Mouse (Mus musculus) megakaryocyte, embryonic 14.5 days (primary cell): ENCODE results near the gene Tgfbr3. TPM values are rescaled to one million over a fixed set of nuclear protein-coding genes. Genes with fewer than 3 reads are reported as not detected.

ENCODE experiments used
- H3K27me3 ChIP-seq: replicated peaks from 2 replicates; pipeline ENCODE3; 2012; ENCODE audit warnings: inconsistent platforms
- H3K36me3 ChIP-seq: replicated peaks from 2 replicates; pipeline ENCODE3; 2012; ENCODE audit warnings: low read length, inconsistent platforms, mixed read lengths
- H3K4me1 ChIP-seq: 2 replicates; pipeline ENCODE4 v1.6.1; 2012; ENCODE audit warnings: inconsistent platforms
- H3K4me3 ChIP-seq: replicated peaks from 2 replicates; pipeline ENCODE3; 2012; ENCODE audit warnings: moderate library complexity, mild to moderate bottlenecking, inconsistent platforms
- H3K9me3 ChIP-seq: 2 replicates; pipeline ENCODE4 v1.6.1; 2012; ENCODE audit warnings: inconsistent platforms
- FLI1 ChIP-seq: IDR thresholded peaks from 2 replicates; pipeline ENCODE4 v1.6.1; 2012; ENCODE audit warnings: low read length, inconsistent platforms, mixed read lengths
- GATA1 ChIP-seq: IDR thresholded peaks from 3 replicates; pipeline ENCODE4 v1.6.1; 2012; ENCODE audit warnings: mixed read lengths, low read length, inconsistent platforms, borderline replicate concordance
- polyA plus RNA-seq: library from polyadenylated mRNA; stranded (reverse); fragments of >175 nt; gene quantifications from 2 replicates; pipeline ENCODE4 v1.2.3, GENCODE M21; 2012; ENCODE audit warnings: low replicate concordance; ENCODE audit not compliant: insufficient read depth

Gene Tgfbr3
- polyA plus RNA-seq, 1 experiment = not detected

- H3K9me3 ChIP-seq = no peaks in the 10 kb centered on the region
- TF ChIP-seq GATA1 = no peak
- no peak for TF ChIP-seq FLI1
- peaks cover 14% of the 10 kb centered on the region for H3K4me1 ChIP-seq
- H3K27me3 ChIP-seq = peaks cover 8% of the 10 kb centered on the region
- H3K4me3 ChIP-seq = peak overlapping the region; percentile 26
- no peaks in the 10 kb centered on the region for H3K36me3 ChIP-seq
Observed at GRCm38 (mm10) chr5:107179194-107179593, 110.2 kb downstream of the Tgfbr3 start.

GRCm38 (mm10) chr5:107177791-107178190 is 111.6 kb downstream of the Tgfbr3 start:
- TF ChIP-seq GATA1 (no peak), FLI1 (no peak)
- no peaks in the 10 kb centered on the region for H3K36me3 ChIP-seq
- H3K4me1 ChIP-seq = peaks cover 14% of the 10 kb centered on the region
- no peak overlapping the region for H3K4me3 ChIP-seq
- H3K9me3 ChIP-seq = no peaks in the 10 kb centered on the region
- H3K27me3 ChIP-seq = peaks cover 6% of the 10 kb centered on the region

GRCm38 (mm10) chr5:107177248-107177647 is 112.2 kb downstream of the Tgfbr3 start:
- TF ChIP-seq GATA1 (no peak), FLI1 (no peak)
- Histone ChIP-seq H3K27me3 (peaks cover 6% of the 10 kb centered on the region), H3K4me1 (peaks cover 14% of the 10 kb centered on the region), H3K4me3 (no peak overlapping the region), H3K36me3 (no peaks in the 10 kb centered on the region), H3K9me3 (no peaks in the 10 kb centered on the region)

DNA sequence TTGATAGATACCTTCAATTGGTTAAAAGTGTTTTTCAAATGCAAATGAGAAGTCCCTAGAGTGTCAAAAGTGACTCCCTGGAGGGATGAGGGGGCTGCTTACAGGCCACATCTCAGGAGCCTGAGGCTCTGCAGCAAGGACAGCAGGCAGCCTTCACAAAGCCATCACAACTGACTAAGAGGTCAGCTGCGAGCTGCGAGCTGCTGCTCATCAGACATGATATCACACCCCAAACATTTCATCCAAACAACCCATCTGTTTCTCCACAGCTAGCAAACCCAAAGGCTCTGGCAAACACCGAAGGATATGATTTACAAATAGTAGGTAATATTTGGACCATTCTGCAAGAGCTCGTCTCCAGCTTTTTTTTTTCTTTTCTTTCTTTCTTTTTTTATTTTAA is 112.6 kb downstream of the Tgfbr3 start:
- Histone ChIP-seq H3K9me3 (no peaks in the 10 kb centered on the region), H3K27me3 (peaks cover 4% of the 10 kb centered on the region), H3K36me3 (no peaks in the 10 kb centered on the region), H3K4me3 (no peak overlapping the region), H3K4me1 (peaks cover 12% of the 10 kb centered on the region)
- TF ChIP-seq GATA1 (no peak), FLI1 (no peak)

DNA sequence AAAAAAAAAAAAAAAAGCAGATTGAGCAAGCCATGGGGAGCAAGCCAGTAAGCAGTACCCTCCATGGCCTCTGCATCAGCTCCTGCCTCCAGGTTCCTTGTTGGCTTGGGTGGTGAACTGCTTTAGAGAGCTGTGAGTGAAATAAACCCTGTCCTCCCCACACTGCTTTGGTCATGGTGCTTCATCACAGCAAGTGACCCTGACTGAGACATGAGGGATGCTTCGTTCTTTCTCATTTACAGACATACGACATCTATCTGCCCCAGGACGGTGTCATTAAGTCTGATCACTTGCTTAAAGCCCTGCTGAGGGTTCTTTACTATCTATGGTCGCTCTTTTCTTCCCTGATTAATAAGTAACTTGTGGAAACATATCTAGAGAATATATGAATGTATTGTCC is 113.2 kb downstream of the Tgfbr3 start:
- TF ChIP-seq FLI1 (no peak), GATA1 (no peak)
- H3K4me1 ChIP-seq = peaks cover 8% of the 10 kb centered on the region
- no peaks in the 10 kb centered on the region for H3K9me3 ChIP-seq
- peaks cover 3% of the 10 kb centered on the region for H3K27me3 ChIP-seq
- H3K4me3 ChIP-seq = no peak overlapping the region
- H3K36me3 ChIP-seq = no peaks in the 10 kb centered on the region

DNA sequence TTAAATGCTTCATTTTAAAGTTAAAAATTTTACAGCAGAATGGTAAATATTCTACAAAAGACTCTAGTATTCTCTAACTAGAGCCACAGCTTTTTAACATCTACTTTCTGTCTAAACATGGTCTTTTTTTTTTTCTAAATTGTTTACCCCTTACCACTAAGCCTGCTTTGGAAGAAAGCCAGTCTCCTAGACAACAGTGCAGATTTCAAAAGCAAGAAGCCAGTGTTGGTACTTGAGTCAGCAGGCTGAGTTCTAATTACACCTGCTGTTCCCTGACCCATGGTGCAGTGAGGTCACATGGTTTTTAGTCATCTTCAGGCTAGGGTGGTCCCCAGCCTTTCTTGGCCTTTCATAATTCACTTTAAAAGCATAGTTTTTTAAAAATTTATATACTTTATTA is 115.2 kb downstream of the Tgfbr3 start:
- TF ChIP-seq FLI1 (no peak), GATA1 (no peak)
- Histone ChIP-seq H3K36me3 (no peaks in the 10 kb centered on the region), H3K4me3 (no peak overlapping the region), H3K4me1 (peaks cover 8% of the 10 kb centered on the region), H3K9me3 (no peaks in the 10 kb centered on the region), H3K27me3 (peaks cover under 1% of the 10 kb centered on the region)

- Histone ChIP-seq H3K27me3 (no peaks in the 10 kb centered on the region), H3K9me3 (no peaks in the 10 kb centered on the region), H3K36me3 (no peaks in the 10 kb centered on the region), H3K4me1 (peaks cover 8% of the 10 kb centered on the region), H3K4me3 (no peak overlapping the region)
- no peak for TF ChIP-seq GATA1
- TF ChIP-seq FLI1 = no peak
Observed at GRCm38 (mm10) chr5:107173483-107173882, 115.9 kb downstream of the Tgfbr3 start.

GRCm38 (mm10) chr5:107171861-107172260 is 117.6 kb downstream of the Tgfbr3 start:
- Histone ChIP-seq H3K4me1 (no peaks in the 10 kb centered on the region), H3K36me3 (no peaks in the 10 kb centered on the region), H3K4me3 (no peak overlapping the region), H3K27me3 (no peaks in the 10 kb centered on the region), H3K9me3 (no peaks in the 10 kb centered on the region)
- TF ChIP-seq FLI1 = no peak

- Histone ChIP-seq H3K4me3 (no peak overlapping the region), H3K4me1 (no peaks in the 10 kb centered on the region), H3K36me3 (no peaks in the 10 kb centered on the region), H3K9me3 (no peaks in the 10 kb centered on the region), H3K27me3 (no peaks in the 10 kb centered on the region)
- no peak for TF ChIP-seq GATA1
- no peak for TF ChIP-seq FLI1
Observed at GRCm38 (mm10) chr5:107169796-107170195, 119.6 kb downstream of the Tgfbr3 start.

GRCm38 (mm10) chr5:107167872-107168300 is 121.5 kb downstream of the Tgfbr3 start:
- TF ChIP-seq GATA1 = no peak
- TF ChIP-seq FLI1 = no peak
- Histone ChIP-seq H3K27me3 (peaks cover 2% of the 10 kb centered on the region), H3K9me3 (no peaks in the 10 kb centered on the region), H3K4me1 (no peaks in the 10 kb centered on the region), H3K36me3 (no peaks in the 10 kb centered on the region), H3K4me3 (no peak overlapping the region)

- H3K9me3 ChIP-seq = no peaks in the 10 kb centered on the region
- H3K4me1 ChIP-seq = no peaks in the 10 kb centered on the region
- TF ChIP-seq GATA1 (no peak), FLI1 (no peak)
- peaks cover 2% of the 10 kb centered on the region for H3K27me3 ChIP-seq
- no peak overlapping the region for H3K4me3 ChIP-seq
- H3K36me3 ChIP-seq = no peaks in the 10 kb centered on the region
Observed at GRCm38 (mm10) chr5:107167373-107167772, 122.1 kb downstream of the Tgfbr3 start.
